Mouse (Mus musculus): Measurements from ENCODE around the gene Gm20896. TPM values are rescaled to one million over a fixed set of nuclear protein-coding genes. Genes with fewer than 3 reads are reported as not detected.

Gm20896 gene
- polyA plus RNA-seq (2014; fragmentation: Illumina TruSeq; extraction: RNeasy Lipid Tissue Mini Kit (QIAGEN cat#74804); ENCODE audit: low read depth, low replicate concordance): not detected

DNA sequence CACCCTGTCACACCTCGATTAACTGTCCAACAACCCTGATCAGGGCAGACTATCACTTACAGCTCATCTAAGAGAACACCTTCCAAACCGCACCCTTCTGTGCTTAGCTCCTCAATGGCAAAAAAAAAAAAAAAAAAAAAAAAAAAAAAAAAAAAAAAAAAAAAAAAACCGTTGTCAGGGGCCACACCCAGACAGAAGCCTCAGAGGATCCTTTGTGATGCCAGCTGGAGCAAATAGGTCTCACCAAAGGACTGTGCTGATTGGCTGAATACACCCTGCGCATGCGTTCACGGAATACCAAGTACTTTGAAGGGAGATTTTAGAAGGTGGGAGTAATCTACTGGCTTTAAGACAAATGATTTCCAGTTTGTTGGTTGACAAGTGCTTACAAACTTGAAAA, at the start of gene Gm20896:
Gene Gm20896 (minus strand): TSS at position 101 of the 400 bp plus-strand sequence.

